Mouse (Mus musculus): Measurements from ENCODE around the gene P2ry14.
"Not testable (repeated sequence)": the region's sequence is repeated elsewhere in the genome, so short reads cannot be mapped to it uniquely, and the experiment has no call there.

P2ry14 gene

GRCm38 (mm10) chr3:59141507-59142305 is 11.7 kb downstream of the P2ry14 start:
- no peak for DNase-seq (ENCODE audit: low spot score)

GRCm38 (mm10) chr3:59140941-59141340 is 12.5 kb downstream of the P2ry14 start:
- DNase-seq (ENCODE audit: low spot score), result not testable (repeated sequence)

- no peak for DNase-seq (ENCODE audit: low spot score)
These were observed 13.3 kb downstream of the P2ry14 start for GRCm38 (mm10) chr3:59140115-59140514.

- no peak for DNase-seq (ENCODE audit: low spot score)
These were observed 13.8 kb downstream of the P2ry14 start for GRCm38 (mm10) chr3:59139651-59140051.

GRCm38 (mm10) chr3:59138946-59139468 is 14.4 kb downstream of the P2ry14 start:
- DNase-seq (ENCODE audit: low spot score), result no peak

GRCm38 (mm10) chr3:59135911-59136653 is 17.3 kb downstream of the P2ry14 start:
- no peak for DNase-seq (ENCODE audit: low spot score)

GRCm38 (mm10) chr3:59133189-59133588 is 20.2 kb downstream of the P2ry14 start:
- no peak for DNase-seq (ENCODE audit: low spot score)

- DNase-seq (ENCODE audit: low spot score), result no peak
These were observed 21.5 kb downstream of the P2ry14 start for GRCm38 (mm10) chr3:59131966-59132365.

GRCm38 (mm10) chr3:59131081-59131480 is 22.3 kb downstream of the P2ry14 start:
- no peak for DNase-seq (ENCODE audit: low spot score)

- no peak for DNase-seq (ENCODE audit: low spot score)
These were observed 23.0 kb downstream of the P2ry14 start for GRCm38 (mm10) chr3:59130431-59130830.

- no peak for DNase-seq (ENCODE audit: low spot score)
These were observed 23.9 kb downstream of the P2ry14 start for GRCm38 (mm10) chr3:59129547-59129946.

- DNase-seq (ENCODE audit: low spot score), result no peak
These were observed 24.7 kb downstream of the P2ry14 start for GRCm38 (mm10) chr3:59128681-59129080.

- DNase-seq (ENCODE audit: low spot score), result no peak
These were observed 27.4 kb downstream of the P2ry14 start for GRCm38 (mm10) chr3:59125783-59126555.

GRCm38 (mm10) chr3:59125022-59125421 is 28.4 kb downstream of the P2ry14 start:
- no peak for DNase-seq (ENCODE audit: low spot score)

GRCm38 (mm10) chr3:59121780-59122449 is 31.5 kb downstream of the P2ry14 start:
- DNase-seq (ENCODE audit: low spot score), result no peak

- no peak for DNase-seq (ENCODE audit: low spot score)
These were observed 32.2 kb downstream of the P2ry14 start for GRCm38 (mm10) chr3:59121067-59121730.

- DNase-seq (ENCODE audit: low spot score), result no peak
These were observed 39.4 kb downstream of the P2ry14 start for GRCm38 (mm10) chr3:59113973-59114517.

- not testable (repeated sequence) for DNase-seq (ENCODE audit: low spot score)
These were observed 40.1 kb downstream of the P2ry14 start for GRCm38 (mm10) chr3:59113291-59113690.

- DNase-seq (ENCODE audit: low spot score), result no peak
These were observed 41.5 kb downstream of the P2ry14 start for GRCm38 (mm10) chr3:59111944-59112343.

- DNase-seq (ENCODE audit: low spot score), result not testable (repeated sequence)
These were observed 43.6 kb downstream of the P2ry14 start for GRCm38 (mm10) chr3:59109834-59110233.

GRCm38 (mm10) chr3:59107439-59107838 is 46.0 kb downstream of the P2ry14 start:
- DNase-seq (ENCODE audit: low spot score), result no peak
